Mouse (Mus musculus): ENCODE measurements around the gene Tacstd2. TPM values are rescaled to one million over a fixed set of nuclear protein-coding genes. Genes with fewer than 3 reads are reported as not detected.
"Not testable (repeated sequence)": the region's sequence is repeated elsewhere in the genome, so short reads cannot be mapped to it uniquely, and the experiment has no call there.

Tacstd2 gene
- polyA plus RNA-seq, 1 experiment = 0.10 TPM

DNA sequence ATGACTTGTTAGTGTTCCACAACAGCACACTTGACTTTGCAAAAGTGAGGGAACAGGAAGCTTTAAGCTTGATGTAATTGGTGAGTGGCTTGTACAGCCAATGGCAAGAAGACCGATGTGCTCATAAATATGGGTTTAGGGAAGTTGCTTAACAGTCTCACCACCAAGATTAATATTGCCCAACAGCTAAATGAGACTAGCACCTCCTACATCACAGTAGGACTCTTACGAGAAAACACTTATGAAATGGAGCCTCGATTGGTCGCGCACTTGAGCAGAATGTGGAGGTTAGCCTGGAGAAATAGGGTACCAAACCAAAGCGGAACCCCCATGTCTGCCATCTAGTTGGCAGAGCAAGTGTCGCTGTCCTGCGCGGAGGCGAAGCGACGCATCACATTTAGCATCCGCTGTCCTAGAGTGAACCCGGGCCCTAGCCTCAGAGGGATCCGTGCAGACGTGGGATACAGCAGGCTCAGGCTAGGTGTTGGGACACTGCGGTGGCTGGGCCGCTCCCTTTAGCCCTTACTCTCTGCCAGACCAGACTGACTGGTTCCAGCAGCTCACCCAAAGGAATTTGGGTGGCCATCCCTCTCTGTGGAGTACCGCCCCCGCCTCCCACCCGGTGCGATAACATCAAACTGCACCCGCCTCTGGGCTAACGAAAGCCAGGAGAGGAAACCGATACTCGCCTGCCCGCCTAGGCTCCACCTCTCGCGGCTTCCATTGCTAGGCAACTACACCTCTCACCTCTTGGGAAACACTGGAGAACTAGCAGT is 2.7 kb downstream of the Tacstd2 start:
- H3K27ac ChIP-seq (ENCODE audit: insufficient read depth, low read depth, low read length) = no peak overlapping the region
- no peaks in the 10 kb centered on the region for H3K36me3 ChIP-seq (ENCODE audit: control insufficient read depth, insufficient read depth, low read length)
- H3K4me1 ChIP-seq (ENCODE audit: control insufficient read depth, insufficient read depth, insufficient read length, low read length) = 0 out of 2 replicates have a peak, but pooled peaks cover 2% of the 10 kb centered on the region
- peaks cover 17% of the 10 kb centered on the region for H3K27me3 ChIP-seq (ENCODE audit: control insufficient read depth, insufficient read depth, low read length)
- peak overlapping the region; percentile 5; the same call in 1 of the 2 replicates for H3K4me3 ChIP-seq (ENCODE audit: low read depth, low read length)
- TF ChIP-seq CTCF (IDR thresholded peaks at IDR 0.05; ENCODE audit: extremely low read depth, insufficient read length, insufficient replicate concordance, low read depth, low read length) (no peak), POLR2A (IDR thresholded peaks at IDR 0.05; ENCODE audit: low read depth, low read length) (no peak)
- WGBS = 12% methylated on average over 29 of the region's 29 CpGs

DNA sequence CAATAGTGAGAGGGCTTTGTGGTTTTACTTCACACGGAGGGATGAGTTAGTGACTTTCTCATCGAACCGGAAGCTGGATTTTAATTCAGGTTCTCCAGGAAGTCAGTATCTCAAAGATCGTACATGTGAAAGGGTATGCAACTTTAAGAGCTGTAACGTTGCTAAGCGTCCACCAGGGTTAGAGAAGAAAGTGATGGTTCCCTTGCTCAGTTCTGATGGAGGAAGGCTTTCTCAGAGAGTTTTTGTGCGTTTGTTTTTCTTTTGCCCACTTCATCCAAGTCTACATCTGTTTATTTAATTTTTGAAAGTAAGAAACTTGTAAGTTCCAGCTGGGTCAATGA is 3.8 kb downstream of the Tacstd2 start:
- WGBS = 67% methylated on average over 7 of the region's 7 CpGs
- H3K27me3 ChIP-seq (ENCODE audit: control insufficient read depth, insufficient read depth, low read length) = peaks cover 17% of the 10 kb centered on the region
- no peaks in the 10 kb centered on the region for H3K36me3 ChIP-seq (ENCODE audit: control insufficient read depth, insufficient read depth, low read length)
- TF ChIP-seq POLR2A (IDR thresholded peaks at IDR 0.05; ENCODE audit: low read depth, low read length) = no peak
- TF ChIP-seq CTCF (IDR thresholded peaks at IDR 0.05; ENCODE audit: extremely low read depth, insufficient read length, insufficient replicate concordance, low read depth, low read length) = no peak
- H3K4me1 ChIP-seq (ENCODE audit: control insufficient read depth, insufficient read depth, insufficient read length, low read length) = 0 out of 2 replicates have a peak, but pooled peaks cover 2% of the 10 kb centered on the region
- no peak overlapping the region for H3K4me3 ChIP-seq (ENCODE audit: low read depth, low read length)
- H3K27ac ChIP-seq (ENCODE audit: insufficient read depth, low read depth, low read length) = no peak overlapping the region

GRCm38 (mm10) chr6:67530992-67531821 is 4.4 kb downstream of the Tacstd2 start:
- Histone ChIP-seq H3K36me3 (ENCODE audit: control insufficient read depth, insufficient read depth, low read length) (no peaks in the 10 kb centered on the region), H3K4me3 (ENCODE audit: low read depth, low read length) (no peak overlapping the region), H3K27me3 (ENCODE audit: control insufficient read depth, insufficient read depth, low read length) (peaks cover 17% of the 10 kb centered on the region), H3K27ac (ENCODE audit: insufficient read depth, low read depth, low read length) (no peak overlapping the region), H3K4me1 (ENCODE audit: control insufficient read depth, insufficient read depth, insufficient read length, low read length) (0 out of 2 replicates have a peak, but pooled peaks cover 2% of the 10 kb centered on the region)
- TF ChIP-seq POLR2A (IDR thresholded peaks at IDR 0.05; ENCODE audit: low read depth, low read length) = no peak
- TF ChIP-seq CTCF (IDR thresholded peaks at IDR 0.05; ENCODE audit: extremely low read depth, insufficient read length, insufficient replicate concordance, low read depth, low read length) = no peak
- 52% methylated on average over 9 of the region's 9 CpGs for WGBS

GRCm38 (mm10) chr6:67526356-67526755 is 9.2 kb downstream of the Tacstd2 start:
- Histone ChIP-seq H3K4me3 (ENCODE audit: low read depth, low read length) (no peak overlapping the region), H3K36me3 (ENCODE audit: control insufficient read depth, insufficient read depth, low read length) (no peaks in the 10 kb centered on the region), H3K4me1 (ENCODE audit: control insufficient read depth, insufficient read depth, insufficient read length, low read length) (no peaks in the 10 kb centered on the region), H3K27me3 (ENCODE audit: control insufficient read depth, insufficient read depth, low read length) (no peaks in the 10 kb centered on the region), H3K27ac (ENCODE audit: insufficient read depth, low read depth, low read length) (no peak overlapping the region)
- no peak for TF ChIP-seq CTCF (IDR thresholded peaks at IDR 0.05; ENCODE audit: extremely low read depth, insufficient read length, insufficient replicate concordance, low read depth, low read length)
- TF ChIP-seq POLR2A (IDR thresholded peaks at IDR 0.05; ENCODE audit: low read depth, low read length) = no peak
- 53% methylated on average over 5 of the region's 5 CpGs for WGBS

GRCm38 (mm10) chr6:67510752-67511151 is 24.8 kb downstream of the Tacstd2 start:
- TF ChIP-seq POLR2A (IDR thresholded peaks at IDR 0.05; ENCODE audit: low read depth, low read length) (no peak), CTCF (IDR thresholded peaks at IDR 0.05; ENCODE audit: extremely low read depth, insufficient read length, insufficient replicate concordance, low read depth, low read length) (no peak)
- Histone ChIP-seq H3K36me3 (ENCODE audit: control insufficient read depth, insufficient read depth, low read length) (no peaks in the 10 kb centered on the region), H3K27me3 (ENCODE audit: control insufficient read depth, insufficient read depth, low read length) (no peaks in the 10 kb centered on the region), H3K4me1 (ENCODE audit: control insufficient read depth, insufficient read depth, insufficient read length, low read length) (no peaks in the 10 kb centered on the region), H3K4me3 (ENCODE audit: low read depth, low read length) (no peak overlapping the region), H3K27ac (ENCODE audit: insufficient read depth, low read depth, low read length) (no peak overlapping the region)

- not testable (repeated sequence) for H3K27me3 ChIP-seq (ENCODE audit: control insufficient read depth, insufficient read depth, low read length); H3K4me3 ChIP-seq (ENCODE audit: low read depth, low read length); H3K4me1 ChIP-seq (ENCODE audit: control insufficient read depth, insufficient read depth, insufficient read length, low read length); H3K36me3 ChIP-seq (ENCODE audit: control insufficient read depth, insufficient read depth, low read length); H3K27ac ChIP-seq (ENCODE audit: insufficient read depth, low read depth, low read length)
- 94% methylated on average over 2 of the region's 6 CpGs for WGBS
Observed at GRCm38 (mm10) chr6:67501938-67502337, 33.7 kb downstream of the Tacstd2 start.

DNA sequence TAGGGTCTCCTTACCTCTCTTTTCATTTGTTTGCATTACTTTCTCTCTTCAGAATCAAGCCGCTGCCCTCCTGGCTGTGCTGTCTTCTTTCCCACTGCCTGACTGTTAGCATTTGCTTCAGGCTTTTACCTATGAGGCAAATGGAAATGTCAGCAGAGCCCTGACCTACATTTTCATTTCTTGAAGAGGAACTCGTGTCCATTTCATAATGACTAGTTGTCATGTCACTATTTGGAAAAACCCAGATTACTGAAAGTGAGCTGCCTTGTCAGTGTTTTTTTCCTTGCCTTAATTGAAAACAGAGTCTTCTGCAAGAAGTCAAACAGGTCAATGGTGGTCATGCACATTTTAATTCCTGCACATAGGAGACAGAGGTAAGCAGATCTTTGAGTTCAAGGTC is 43.8 kb downstream of the Tacstd2 start, which contains the start of gene Il23r:
Gene Il23r (minus strand): TSS at position 101 of the 400 bp plus-strand sequence.
- Histone ChIP-seq H3K36me3 (ENCODE audit: control insufficient read depth, insufficient read depth, low read length) (no peaks in the 10 kb centered on the region), H3K4me1 (ENCODE audit: control insufficient read depth, insufficient read depth, insufficient read length, low read length) (no peaks in the 10 kb centered on the region), H3K27me3 (ENCODE audit: control insufficient read depth, insufficient read depth, low read length) (no peaks in the 10 kb centered on the region), H3K4me3 (ENCODE audit: low read depth, low read length) (no peak within 1 kb of the TSS), H3K27ac (ENCODE audit: insufficient read depth, low read depth, low read length) (no peak within 1 kb of the TSS)
- TF ChIP-seq CTCF (IDR thresholded peaks at IDR 0.05; ENCODE audit: extremely low read depth, insufficient read length, insufficient replicate concordance, low read depth, low read length) = no peak
- no peak for TF ChIP-seq POLR2A (IDR thresholded peaks at IDR 0.05; ENCODE audit: low read depth, low read length)
- 67% methylated on average over 2 of the region's 2 CpGs for WGBS

Other genes with a start within 250 kb of the Tacstd2 start
- 0.25 and 0.55 TPM in 2 replicates for gene Il12rb2, start 159.6 kb downstream of the Tacstd2 start, polyA plus RNA-seq (2012; rRNA removed)
- gene Il23r, start 43.9 kb downstream of the Tacstd2 start, polyA plus RNA-seq (2012; rRNA removed) = 0.04 TPM in 1 of 2 replicates, not detected in the other